Mouse (Mus musculus): ENCODE measurements at regions not wholly inside any gene's neighbourhood (a gene's known extent, or its start where the extent isn't known, plus 50 kb on each side); places are given as distances from the start of the nearest gene placed in this dataset.

DNA sequence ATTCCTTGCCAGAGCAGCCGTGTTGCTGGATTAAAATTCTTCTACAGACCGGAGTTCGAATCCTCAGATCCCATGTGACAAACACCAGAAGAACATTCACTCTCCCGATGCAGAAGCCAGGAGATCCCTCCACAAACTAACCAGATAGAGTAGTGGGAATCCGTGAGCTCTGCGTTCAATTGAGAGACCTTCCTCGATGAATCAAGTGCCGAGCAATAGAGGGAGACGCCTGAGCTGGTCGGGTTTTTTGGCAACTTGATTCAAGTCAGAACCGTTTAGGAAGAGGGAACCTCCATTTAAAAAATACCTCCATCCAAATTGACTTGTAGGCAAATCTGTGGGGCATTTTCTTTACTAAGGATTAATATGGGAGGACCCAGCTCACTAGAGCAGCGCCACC is 81.9 kb upstream of the Rpl38 start:
- Histone ChIP-seq H3K9me3 (ENCODE audit: control insufficient read depth) (no peaks in the 10 kb centered on the region), H3K36me3 (ENCODE audit: control insufficient read depth, insufficient read depth) (no peaks in the 10 kb centered on the region), H3K4me3 (ENCODE audit: low read depth, low read length) (no peak overlapping the region), H3K4me2 (replicated peaks; ENCODE audit: low read depth) (no peak overlapping the region), H3K4me1 (replicated peaks; ENCODE audit: control insufficient read depth, insufficient read depth, low read length) (no peaks in the 10 kb centered on the region), H3K27me3 (replicated peaks; ENCODE audit: control insufficient read depth, insufficient read depth, low read length) (no peaks in the 10 kb centered on the region), H3K9ac (ENCODE audit: low read depth, low read length) (no peak overlapping the region), H3K27ac (ENCODE audit: low read depth, low read length) (no peak overlapping the region)
- 91% methylated on average over 12 of the region's 12 CpGs for WGBS
- no peak for ATAC-seq
- TF ChIP-seq CTCF (IDR thresholded peaks at IDR 0.05; ENCODE audit: low read depth): no peak

DNA sequence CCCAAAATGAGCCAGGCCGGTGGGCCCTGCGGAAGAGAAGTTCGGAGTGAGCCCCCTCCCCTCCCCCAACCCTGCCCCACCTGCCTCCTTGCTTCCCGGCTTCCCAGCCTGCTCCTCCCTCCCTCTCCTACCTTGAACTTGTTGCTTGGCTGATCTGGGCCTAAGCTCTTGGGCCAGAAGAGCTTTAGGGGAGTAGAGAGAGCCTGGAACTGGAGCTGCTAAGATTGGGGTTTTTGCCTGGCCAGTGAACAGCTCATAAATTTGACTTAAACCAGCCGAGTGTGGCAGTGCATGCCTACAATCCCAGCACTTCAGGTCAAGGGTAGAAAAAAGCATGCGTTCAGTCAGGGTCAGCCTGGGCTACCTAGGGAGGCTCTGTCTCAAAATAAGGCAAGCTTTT is 83.5 kb upstream of the Rpl38 start:
- no peaks in the 10 kb centered on the region for H3K36me3 ChIP-seq (ENCODE audit: control insufficient read depth, insufficient read depth)
- H3K27ac ChIP-seq (ENCODE audit: low read depth, low read length): no peak overlapping the region
- no peak overlapping the region for H3K4me3 ChIP-seq (ENCODE audit: low read depth, low read length)
- no peak overlapping the region for H3K4me2 ChIP-seq (replicated peaks; ENCODE audit: low read depth)
- no peaks in the 10 kb centered on the region for H3K4me1 ChIP-seq (replicated peaks; ENCODE audit: control insufficient read depth, insufficient read depth, low read length)
- H3K9me3 ChIP-seq (ENCODE audit: control insufficient read depth): no peaks in the 10 kb centered on the region
- 70% methylated on average over 6 of the region's 6 CpGs for WGBS
- H3K27me3 ChIP-seq (replicated peaks; ENCODE audit: control insufficient read depth, insufficient read depth, low read length): no peaks in the 10 kb centered on the region
- TF ChIP-seq CTCF (IDR thresholded peaks at IDR 0.05; ENCODE audit: low read depth): no peak
- no peak overlapping the region for H3K9ac ChIP-seq (ENCODE audit: low read depth, low read length)
- no peak for ATAC-seq

DNA sequence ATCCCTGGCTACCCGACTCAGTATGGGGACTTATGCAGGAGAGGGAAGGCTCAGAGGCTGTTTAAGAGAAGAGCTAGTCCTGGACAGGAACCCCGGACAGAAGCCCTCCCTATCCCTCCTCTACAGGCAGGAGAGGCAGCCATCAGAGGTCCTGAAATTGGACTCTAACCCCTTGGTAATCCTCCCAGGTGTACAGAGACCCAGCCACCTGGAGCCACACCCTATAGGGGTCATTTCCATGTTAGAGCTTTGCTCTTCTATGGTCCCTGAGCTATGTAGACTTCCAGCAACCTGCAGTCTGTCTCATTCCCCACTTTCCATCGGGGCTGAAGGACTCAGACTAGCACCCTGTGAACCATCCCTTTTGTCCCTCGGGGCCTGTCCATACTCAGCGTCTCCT is 84.2 kb upstream of the Rpl38 start:
- H3K27ac ChIP-seq (ENCODE audit: low read depth, low read length): no peak overlapping the region
- no peak overlapping the region for H3K4me2 ChIP-seq (replicated peaks; ENCODE audit: low read depth)
- no peak overlapping the region for H3K9ac ChIP-seq (ENCODE audit: low read depth, low read length)
- no peaks in the 10 kb centered on the region for H3K27me3 ChIP-seq (replicated peaks; ENCODE audit: control insufficient read depth, insufficient read depth, low read length)
- 51% methylated on average over 5 of the region's 5 CpGs for whole genome bisulfite sequencing
- 0 out of 2 replicates have a peak, but pooled peaks have one; percentile 47 for ATAC-seq
- TF ChIP-seq CTCF (IDR thresholded peaks at IDR 0.05; ENCODE audit: low read depth): no peak
- no peaks in the 10 kb centered on the region for H3K36me3 ChIP-seq (ENCODE audit: control insufficient read depth, insufficient read depth)
- H3K4me1 ChIP-seq (replicated peaks; ENCODE audit: control insufficient read depth, insufficient read depth, low read length): no peaks in the 10 kb centered on the region
- no peaks in the 10 kb centered on the region for H3K9me3 ChIP-seq (ENCODE audit: control insufficient read depth)
- no peak overlapping the region for H3K4me3 ChIP-seq (ENCODE audit: low read depth, low read length)

DNA sequence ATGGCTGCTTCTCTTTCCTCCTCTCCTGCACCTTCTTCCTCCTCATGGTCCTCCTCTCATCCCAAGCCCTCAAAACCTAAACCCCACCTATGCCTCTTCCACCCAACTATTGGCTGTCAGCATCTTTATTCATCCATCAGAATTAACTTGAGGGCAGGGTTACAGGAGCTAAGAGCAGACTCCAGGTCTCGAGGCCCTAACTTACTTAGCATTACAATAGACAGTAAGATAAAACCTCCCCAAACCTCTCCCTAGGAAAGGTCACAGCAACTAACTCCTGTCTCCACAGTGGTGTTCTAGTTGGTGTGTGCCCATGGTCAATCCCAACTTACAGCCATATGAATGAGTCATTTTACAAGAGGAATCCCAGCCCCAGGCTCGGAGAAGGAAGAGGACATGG is 88.3 kb upstream of the Rpl38 start:
- Histone ChIP-seq H3K9ac (ENCODE audit: low read depth, low read length) (no peak overlapping the region), H3K27me3 (replicated peaks; ENCODE audit: control insufficient read depth, insufficient read depth, low read length) (no peaks in the 10 kb centered on the region), H3K4me3 (ENCODE audit: low read depth, low read length) (no peak overlapping the region), H3K9me3 (ENCODE audit: control insufficient read depth) (no peaks in the 10 kb centered on the region), H3K36me3 (ENCODE audit: control insufficient read depth, insufficient read depth) (no peaks in the 10 kb centered on the region), H3K4me1 (replicated peaks; ENCODE audit: control insufficient read depth, insufficient read depth, low read length) (no peaks in the 10 kb centered on the region), H3K27ac (ENCODE audit: low read depth, low read length) (no peak overlapping the region), H3K4me2 (replicated peaks; ENCODE audit: low read depth) (no peak overlapping the region)
- 80% methylated on average over 2 of the region's 2 CpGs for WGBS
- no peak for ATAC-seq
- TF ChIP-seq CTCF (IDR thresholded peaks at IDR 0.05; ENCODE audit: low read depth): no peak

DNA sequence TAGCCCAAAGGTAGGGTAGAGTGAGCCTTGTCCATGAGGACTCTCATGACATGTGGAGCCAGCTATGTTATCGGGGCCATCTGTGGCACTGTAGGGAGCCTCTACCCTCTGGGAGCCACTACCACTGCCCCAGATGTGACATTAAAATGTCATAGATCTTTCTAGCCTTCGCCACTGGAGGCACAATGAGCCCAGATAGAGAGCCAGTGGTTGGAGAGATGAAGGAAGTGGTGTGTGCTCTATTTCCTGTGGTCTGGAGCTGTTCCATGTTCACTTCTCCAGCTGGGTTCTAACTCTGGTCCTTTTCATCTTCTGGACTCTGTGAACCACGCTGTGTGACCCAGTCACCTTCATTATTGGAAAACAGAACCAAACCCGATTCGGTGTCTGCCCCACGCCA is 89.8 kb upstream of the Rpl38 start:
- H3K4me2 ChIP-seq (replicated peaks; ENCODE audit: low read depth): no peak overlapping the region
- no peaks in the 10 kb centered on the region for H3K27me3 ChIP-seq (replicated peaks; ENCODE audit: control insufficient read depth, insufficient read depth, low read length)
- no peak overlapping the region for H3K9ac ChIP-seq (ENCODE audit: low read depth, low read length)
- no peak overlapping the region for H3K27ac ChIP-seq (ENCODE audit: low read depth, low read length)
- no peaks in the 10 kb centered on the region for H3K36me3 ChIP-seq (ENCODE audit: control insufficient read depth, insufficient read depth)
- H3K4me1 ChIP-seq (replicated peaks; ENCODE audit: control insufficient read depth, insufficient read depth, low read length): no peaks in the 10 kb centered on the region
- H3K4me3 ChIP-seq (ENCODE audit: low read depth, low read length): no peak overlapping the region
- no peak for ATAC-seq
- TF ChIP-seq CTCF (IDR thresholded peaks at IDR 0.05; ENCODE audit: low read depth): no peak
- no peaks in the 10 kb centered on the region for H3K9me3 ChIP-seq (ENCODE audit: control insufficient read depth)
- WGBS: 83% methylated on average over 6 of the region's 6 CpGs

DNA sequence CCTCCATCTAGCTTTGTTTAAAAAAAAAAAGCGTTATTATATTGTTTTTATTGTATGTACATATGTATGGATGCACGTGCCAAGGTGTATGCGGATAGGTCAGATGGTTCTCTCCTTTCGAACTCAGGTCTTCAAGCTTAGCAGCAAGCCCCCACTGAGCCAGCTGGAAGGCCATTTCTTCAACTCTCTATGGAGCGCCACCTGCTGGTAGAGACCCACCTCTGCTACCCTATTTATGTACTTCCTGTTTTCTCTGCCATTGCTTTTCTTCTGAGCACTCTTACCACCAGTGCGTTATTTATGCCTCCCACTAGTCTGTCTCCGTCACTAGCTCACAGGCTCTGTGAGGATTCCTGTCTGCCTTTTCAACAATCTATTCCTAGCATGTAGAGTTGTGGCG is 91.5 kb upstream of the Rpl38 start:
- no peak for ATAC-seq
- TF ChIP-seq CTCF (IDR thresholded peaks at IDR 0.05; ENCODE audit: low read depth): peak; percentile 30

More for the DNA sequence above, 91.5 kb upstream of the Rpl38 start:
- 85% methylated on average over 8 of the region's 8 CpGs for WGBS
- no peaks in the 10 kb centered on the region for H3K27me3 ChIP-seq (replicated peaks; ENCODE audit: control insufficient read depth, insufficient read depth, low read length)
- H3K4me1 ChIP-seq (replicated peaks; ENCODE audit: control insufficient read depth, insufficient read depth, low read length): no peaks in the 10 kb centered on the region
- H3K4me3 ChIP-seq (ENCODE audit: low read depth, low read length): no peak overlapping the region
- no peak overlapping the region for H3K9ac ChIP-seq (ENCODE audit: low read depth, low read length)
- no peaks in the 10 kb centered on the region for H3K9me3 ChIP-seq (ENCODE audit: control insufficient read depth)
- H3K4me2 ChIP-seq (replicated peaks; ENCODE audit: low read depth): no peak overlapping the region
- no peak overlapping the region for H3K27ac ChIP-seq (ENCODE audit: low read depth, low read length)
- H3K36me3 ChIP-seq (ENCODE audit: control insufficient read depth, insufficient read depth): no peaks in the 10 kb centered on the region
